Mouse (Mus musculus) CH12.LX (cell line): ENCODE results near the gene Rab8b. TPM values are rescaled to one million over a fixed set of nuclear protein-coding genes. Genes with fewer than 3 reads are reported as not detected.
"Not testable (repeated sequence)": the region's sequence is repeated elsewhere in the genome, so short reads cannot be mapped to it uniquely, and the experiment has no call there.

Source experiments
- DNase-seq: peaks from one replicate; pipeline ENCODE4 v3.0.0-alpha.2; 2013; ENCODE audit errors: extremely low read depth
- H3K27ac ChIP-seq: 2 replicates; pipeline ENCODE4 v1.5.1; 2012; ENCODE audit warnings: low read depth, mild to moderate bottlenecking, control low read depth, moderate library complexity; ENCODE audit not compliant: insufficient read depth
- H3K27me3 ChIP-seq: replicated peaks from 2 replicates; pipeline ENCODE3; 2012; ENCODE audit warnings: inconsistent platforms
- H3K36me3 ChIP-seq, 2 experiments: replicated peaks in 1 of 2; 2 replicates each; pipeline versions ENCODE3 to v1.6.1; 2012; ENCODE audit warnings: inconsistent platforms in 1 of 2, low read length in 1 of 2, mild to moderate bottlenecking in 1 of 2, mixed read lengths in 1 of 2, moderate library complexity in 1 of 2; ENCODE audit not compliant: control insufficient read depth in 1 of 2, insufficient read depth in 1 of 2
- H3K4me1 ChIP-seq, 2 experiments: 2 replicates each; pipeline ENCODE4 v1.6.1; 2012; ENCODE audit warnings: inconsistent platforms in 1 of 2, moderate library complexity in 1 of 2; ENCODE audit not compliant: insufficient read depth in 2 of 2, control insufficient read depth in 1 of 2
- H3K4me2 ChIP-seq: 2 replicates; pipeline ENCODE4 v1.6.1; 2012; ENCODE audit warnings: low read depth, mild to moderate bottlenecking, control low read depth; ENCODE audit not compliant: poor library complexity, insufficient read depth, severe bottlenecking
- H3K4me3 ChIP-seq, 3 experiments: fragments of 150-350 bp in 1 of 3; sonication (generic) in 1 of 3; replicated peaks in 1 of 3; 2 replicates each; pipeline versions ENCODE3 to v1.5.1; 2011 to 2012; ENCODE audit warnings: low read depth in 2 of 3, low read length in 2 of 3, mild to moderate bottlenecking in 2 of 3, moderate library complexity in 2 of 3, control low read depth in 1 of 3, improper control_type of control experiment in 1 of 3, inconsistent platforms in 1 of 3, mixed read lengths in 1 of 3; ENCODE audit not compliant: poor library complexity in 1 of 3
- H3K79me2 ChIP-seq: replicated peaks from 2 replicates; pipeline ENCODE4 v1.6.1; 2012; ENCODE audit warnings: mild to moderate bottlenecking, moderate library complexity; ENCODE audit not compliant: control insufficient read depth, poor library complexity, insufficient read depth, severe bottlenecking; ENCODE audit errors: extremely low read depth
- H3K9ac ChIP-seq: 2 replicates; pipeline ENCODE4 v1.6.1; 2012; ENCODE audit warnings: low read depth, mild to moderate bottlenecking, control low read depth, moderate library complexity; ENCODE audit not compliant: insufficient read depth
- H3K9me3 ChIP-seq: replicated peaks from 2 replicates; pipeline ENCODE3; 2012; ENCODE audit warnings: low read length, inconsistent platforms, mixed read lengths
- BHLHE40 ChIP-seq: IDR thresholded peaks from 2 replicates; pipeline ENCODE4 v1.6.1; 2011; ENCODE audit warnings: mild to moderate bottlenecking, low read depth, low read length, improper control_type of control experiment
- CHD1 ChIP-seq: IDR thresholded peaks from 2 replicates; pipeline ENCODE4 v1.6.1; 2012; ENCODE audit warnings: low read depth, low read length, improper control_type of control experiment, inconsistent platforms
- CTCF ChIP-seq, 2 experiments: IDR thresholded peaks in 1 of 2; conservative IDR thresholded peaks in 1 of 2; 2 replicates each; pipeline ENCODE4 v1.5.1; 2011 to 2012; ENCODE audit warnings: low read depth in 2 of 2, low read length in 2 of 2, improper control_type of control experiment in 1 of 2, inconsistent platforms in 1 of 2, mild to moderate bottlenecking in 1 of 2, moderate library complexity in 1 of 2
- E2F4 ChIP-seq: IDR thresholded peaks from 2 replicates; pipeline ENCODE4 v1.6.1; 2011; ENCODE audit warnings: low read depth, low read length, improper control_type of control experiment; ENCODE audit not compliant: insufficient replicate concordance
- EP300 ChIP-seq: IDR thresholded peaks from 2 replicates; pipeline ENCODE4 v1.6.1; 2011; ENCODE audit warnings: low read length, improper control_type of control experiment
- GABPA ChIP-seq: IDR thresholded peaks from 2 replicates; pipeline ENCODE4 v1.6.1; 2012; ENCODE audit warnings: low read depth, low read length, improper control_type of control experiment, inconsistent platforms; ENCODE audit not compliant: insufficient replicate concordance
- IRF4 ChIP-seq: IDR thresholded peaks from 2 replicates; pipeline ENCODE4 v1.6.1; 2014; ENCODE audit warnings: low read depth, mild to moderate bottlenecking, inconsistent platforms, low read length, improper control_type of control experiment
- JUND ChIP-seq: conservative IDR thresholded peaks from 2 replicates; pipeline ENCODE4 v1.6.1; 2011; ENCODE audit warnings: low read depth, low read length, improper control_type of control experiment
- KAT2A ChIP-seq: IDR thresholded peaks from 2 replicates; pipeline ENCODE4 v1.6.1; 2012; ENCODE audit warnings: low read length, improper control_type of control experiment, inconsistent platforms; ENCODE audit not compliant: insufficient replicate concordance
- MAFK ChIP-seq: IDR thresholded peaks from 2 replicates; pipeline ENCODE4 v1.6.1; 2011; ENCODE audit warnings: low read length, improper control_type of control experiment; ENCODE audit not compliant: insufficient replicate concordance
- MAX ChIP-seq: IDR thresholded peaks from 2 replicates; pipeline ENCODE4 v1.6.1; 2011; ENCODE audit warnings: low read length, improper control_type of control experiment
- MEF2A ChIP-seq: IDR thresholded peaks from 2 replicates; pipeline ENCODE4 v1.6.1; 2014; ENCODE audit warnings: low read depth, mild to moderate bottlenecking, inconsistent platforms, low read length, improper control_type of control experiment, borderline replicate concordance
- MYC ChIP-seq: IDR thresholded peaks from 2 replicates; pipeline ENCODE4 v1.6.1; 2011; ENCODE audit warnings: low read depth, mild to moderate bottlenecking, improper control_type of control experiment, low read length
- NELFE ChIP-seq: IDR thresholded peaks from 2 replicates; pipeline ENCODE4 v1.6.1; 2011; ENCODE audit warnings: low read depth, low read length, improper control_type of control experiment
- NRF1 ChIP-seq: IDR thresholded peaks from 2 replicates; pipeline ENCODE4 v1.6.1; 2014; ENCODE audit warnings: low read depth, mild to moderate bottlenecking, inconsistent platforms, low read length, improper control_type of control experiment, moderate library complexity
- POLR2A ChIP-seq: IDR thresholded peaks from 2 replicates; pipeline ENCODE4 v1.6.1; 2011; ENCODE audit warnings: low read depth, mild to moderate bottlenecking, improper control_type of control experiment, low read length
- POLR2AphosphoS2 ChIP-seq: IDR thresholded peaks from 2 replicates; pipeline ENCODE4 v1.6.1; 2011; ENCODE audit warnings: low read depth, low read length, improper control_type of control experiment
- RAD21 ChIP-seq: IDR thresholded peaks from 2 replicates; pipeline ENCODE4 v1.6.1; 2011; ENCODE audit warnings: low read depth, mild to moderate bottlenecking, low read length, improper control_type of control experiment, moderate library complexity
- RCOR1 ChIP-seq: conservative IDR thresholded peaks from 2 replicates; pipeline ENCODE4 v1.6.1; 2012; ENCODE audit warnings: low read depth, mild to moderate bottlenecking, inconsistent platforms, low read length, improper control_type of control experiment
- SMC3 ChIP-seq: IDR thresholded peaks from 2 replicates; pipeline ENCODE4 v1.6.1; 2011; ENCODE audit warnings: low read depth, low read length, improper control_type of control experiment
- TBP ChIP-seq: conservative IDR thresholded peaks from 2 replicates; pipeline ENCODE4 v1.6.1; 2011; ENCODE audit warnings: low read depth, low read length, improper control_type of control experiment
- TCF12 ChIP-seq: IDR thresholded peaks from 2 replicates; pipeline ENCODE4 v1.6.1; 2014; ENCODE audit warnings: low read depth, mild to moderate bottlenecking, inconsistent platforms, low read length, improper control_type of control experiment
- UBTF ChIP-seq: IDR thresholded peaks from 2 replicates; pipeline ENCODE4 v1.6.1; 2012; ENCODE audit warnings: low read depth, mild to moderate bottlenecking, inconsistent platforms, low read length, improper control_type of control experiment, moderate library complexity
- ZC3H11A ChIP-seq: IDR thresholded peaks from 2 replicates; pipeline ENCODE4 v1.6.1; 2012; ENCODE audit warnings: low read depth, mild to moderate bottlenecking, inconsistent platforms, low read length, improper control_type of control experiment
- ZKSCAN1 ChIP-seq: IDR thresholded peaks from 2 replicates; pipeline ENCODE4 v1.6.1; 2012; ENCODE audit warnings: low read depth, inconsistent platforms, low read length, improper control_type of control experiment, borderline replicate concordance
- ZMIZ1 ChIP-seq: IDR thresholded peaks from 2 replicates; pipeline ENCODE4 v1.6.1; 2012; ENCODE audit warnings: low read depth, mild to moderate bottlenecking, inconsistent platforms, low read length, improper control_type of control experiment
- ZNF384 ChIP-seq: IDR thresholded peaks from 2 replicates; pipeline ENCODE4 v1.6.1; 2012; ENCODE audit warnings: low read depth, low read length, improper control_type of control experiment, inconsistent platforms
- dilution Hi-C: fragments of 300-500 bp; cut with MboI; formaldehyde crosslinking; loops from 2 replicates; pipeline ENCODE4 v1.14.3; 2020; ENCODE audit warnings: low sequenced_read_pairs; ENCODE audit not compliant: extremely low pct_unique_long_range_greater_than_20kb, extremely low pct_ligation_motif_present
- in situ Hi-C: fragments of 300-500 bp; cut with MboI; formaldehyde crosslinking; loops from 3 replicates; pipeline ENCODE4 v1.14.3; 2019; ENCODE audit warnings: low sequenced_read_pairs, low pct_ligation_motif_present, low pct_unique_long_range_greater_than_20kb, mixed read lengths
- polyA plus RNA-seq: library from polyadenylated mRNA; unstranded; fragments of >175 nt; gene quantifications from 2 replicates; pipeline ENCODE4 v1.2.1, GENCODE M21; 2012; ENCODE audit warnings: low read depth; ENCODE audit not compliant: insufficient read length
- total RNA-seq, 2 experiments: library from RNA; depleted of rRNA; stranded (reverse); fragments of 300-350 nt in 1 of 2; fragments of >200 nt in 1 of 2; gene quantifications; 2 replicates each; pipeline ENCODE4 v1.2.3; 2012 to 2014

Gene Rab8b
- total and polyA plus RNA-seq, 3 experiments = 12.2 to 28.0 (median 26.1) TPM

DNA sequence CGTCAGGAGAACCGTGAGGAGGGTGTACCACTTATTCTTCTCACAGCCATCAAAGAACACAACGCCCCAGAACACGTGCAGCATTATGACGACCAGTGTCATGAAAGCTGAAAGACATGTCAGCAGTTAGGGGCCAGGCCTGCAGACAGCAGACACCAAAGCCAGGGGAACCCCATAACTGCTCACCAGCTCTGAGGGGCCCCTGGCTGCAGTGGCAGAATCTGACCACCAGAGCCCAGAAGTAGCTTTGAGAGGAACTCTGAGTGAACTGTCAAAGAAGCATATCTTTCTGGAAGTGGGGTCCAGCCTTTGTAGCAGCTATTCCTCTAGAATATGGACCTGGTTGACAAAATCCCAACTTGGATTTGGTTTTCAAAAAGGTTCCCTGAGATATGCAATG, 97.2 kb downstream of the Rab8b start:
- H3K27me3 ChIP-seq, H3K9ac ChIP-seq, H3K4me2 ChIP-seq, H3K4me1 ChIP-seq, H3K27ac ChIP-seq, H3K9me3 ChIP-seq, H3K4me3 ChIP-seq, DNase-seq, H3K79me2 ChIP-seq, dilution Hi-C loops, H3K36me3 ChIP-seq, in situ Hi-C loops: not testable (repeated sequence)
- TF ChIP-seq CTCF (conservative IDR thresholded peaks at IDR 0.05 in 1 of 2, IDR thresholded peaks at IDR 0.05 in 1 of 2; ENCODE audit: low read depth in 2 of 2, low read length in 2 of 2) = peak in 1 of 2 experiments; percentile 39; a peak in 2 of 4 replicates
- TF ChIP-seq SMC3 = peak; percentile 16; the same call in 1 of the 2 replicates

DNA sequence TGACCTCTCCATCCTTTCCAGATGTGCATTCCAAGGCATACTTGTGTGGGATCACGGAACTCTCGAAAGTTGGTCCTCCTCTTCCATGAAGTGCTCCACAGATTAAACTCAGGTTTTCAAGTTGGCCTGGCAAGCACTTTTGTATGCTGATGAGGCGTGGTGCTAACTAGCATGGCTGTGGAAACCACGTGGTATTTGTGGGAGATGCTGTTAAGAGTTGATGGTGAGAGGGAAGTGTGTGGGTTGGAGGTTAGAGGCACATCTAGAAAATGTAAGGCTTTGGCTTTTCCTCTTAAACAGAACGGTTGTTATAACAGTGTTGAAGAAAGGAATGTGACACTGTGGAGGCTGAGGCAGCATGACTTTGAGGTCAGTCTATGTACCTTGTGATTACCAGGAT, 98.5 kb downstream of the Rab8b start:
- no peaks in the 10 kb centered on the region for H3K79me2 ChIP-seq
- H3K27ac ChIP-seq = no peak overlapping the region
- TF ChIP-seq BHLHE40 (no peak), SMC3 (no peak), RAD21 (no peak), ZKSCAN1 (no peak), CTCF (conservative IDR thresholded peaks at IDR 0.05 in 1 of 2, IDR thresholded peaks at IDR 0.05 in 1 of 2; ENCODE audit: low read depth in 2 of 2, low read length in 2 of 2) (no peak), JUND (no peak), KAT2A (no peak), ZC3H11A (no peak), NELFE (no peak), ZMIZ1 (no peak), NRF1 (no peak), E2F4 (no peak), TCF12 (no peak)
- TF ChIP-seq, all 38 proteins: peak for 0
- no peaks in the 10 kb centered on the region for H3K36me3 ChIP-seq
- no peaks in the 10 kb centered on the region for H3K27me3 ChIP-seq
- H3K4me3 ChIP-seq = no peak overlapping the region
- H3K9ac ChIP-seq = no peak overlapping the region
- no peaks in the 10 kb centered on the region for H3K9me3 ChIP-seq
- no peak overlapping the region for H3K4me2 ChIP-seq
- dilution Hi-C loops (no loop called here), in situ Hi-C loops (no loop called here)
- no peaks in the 10 kb centered on the region for H3K4me1 ChIP-seq
- no peak for DNase-seq

DNA sequence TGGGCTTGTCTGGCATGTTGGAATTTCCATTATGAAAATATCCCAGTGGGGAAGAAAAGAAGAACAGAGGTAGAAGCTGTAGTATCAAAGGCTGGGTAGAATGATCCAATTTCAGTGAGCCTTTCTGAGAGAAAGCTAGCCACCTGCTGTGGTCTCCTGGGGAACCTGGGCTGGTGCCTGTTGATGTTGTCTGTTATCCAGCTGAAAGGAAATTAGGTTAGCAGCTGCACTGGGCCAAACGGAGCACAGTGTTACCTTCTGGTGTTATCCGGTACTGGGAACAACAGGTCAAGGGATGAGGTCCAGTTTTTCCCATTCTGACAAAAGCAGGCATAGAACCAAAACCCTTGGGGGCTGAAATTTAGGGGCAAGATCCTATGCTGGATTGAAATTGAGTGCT, 106.1 kb downstream of the Rab8b start:
- Histone ChIP-seq H3K79me2 (no peaks in the 10 kb centered on the region), H3K9ac (no peak overlapping the region), H3K9me3 (no peaks in the 10 kb centered on the region), H3K27me3 (no peaks in the 10 kb centered on the region), H3K27ac (no peak overlapping the region), H3K36me3 (no peaks in the 10 kb centered on the region), H3K4me3 (no peak overlapping the region), H3K4me2 (no peak overlapping the region), H3K4me1 (peaks cover 0 to 14% of the 10 kb centered on the region in 2 experiments; a peak in 2 of 4 replicates)
- dilution Hi-C loops = no loop called here
- no peak for DNase-seq
- in situ Hi-C loops = no loop called here
- TF ChIP-seq POLR2A (no peak), MAX (no peak), E2F4 (no peak), MAFK (no peak), RCOR1 (no peak), MYC (no peak), UBTF (no peak), GABPA (no peak), TCF12 (no peak), ZC3H11A (no peak), CHD1 (no peak), EP300 (no peak), JUND (no peak), IRF4 (no peak), POLR2AphosphoS2 (no peak), TBP (no peak), ZNF384 (no peak), MEF2A (no peak), NELFE (no peak)
